Mouse (Mus musculus): ENCODE results near the gene Prima1.

The Prima1 gene

GRCm38 (mm10) chr12:103223671-103224070, 18.3 kb downstream of the Prima1 start:
- DNase-seq, result no peak

DNA sequence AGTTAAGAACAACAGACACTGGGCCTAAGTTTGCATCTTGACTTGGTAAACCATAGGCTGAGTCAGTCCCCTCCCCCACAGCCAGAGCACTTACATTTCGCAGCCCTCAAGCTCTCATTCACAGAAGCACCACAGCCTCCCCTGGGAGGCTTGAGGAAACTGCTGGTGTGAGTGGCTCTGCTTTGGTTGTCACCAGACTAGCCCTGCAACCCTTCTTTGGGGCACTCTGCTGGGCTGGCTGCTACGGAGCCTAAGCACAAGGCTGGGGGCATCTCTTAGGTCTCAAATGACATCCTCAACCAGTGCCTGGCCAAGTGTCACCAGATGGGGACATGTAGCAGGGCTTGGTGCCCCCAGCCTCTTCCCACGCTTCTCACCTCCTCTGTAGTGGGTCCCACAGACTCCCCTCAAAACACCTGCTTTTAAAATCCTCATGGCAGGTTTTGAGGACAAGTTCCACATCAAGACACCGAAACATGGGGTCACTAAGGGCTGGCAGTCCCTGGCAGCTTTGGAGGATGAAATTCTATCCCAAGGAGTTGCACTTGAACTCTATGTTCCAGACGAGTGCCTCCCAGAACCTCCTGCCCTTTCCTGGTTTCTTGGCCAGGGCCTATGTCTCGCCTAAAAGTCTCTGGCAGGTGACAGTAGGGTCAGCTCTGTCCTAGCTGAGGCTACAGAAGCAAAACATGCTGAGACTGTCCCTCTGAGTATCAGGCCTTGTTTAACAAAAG, 25.9 kb downstream of the Prima1 start:
- no peak for DNase-seq

- DNase-seq, result no peak
Observed at GRCm38 (mm10) chr12:103214797-103215196, 27.2 kb downstream of the Prima1 start.

DNA sequence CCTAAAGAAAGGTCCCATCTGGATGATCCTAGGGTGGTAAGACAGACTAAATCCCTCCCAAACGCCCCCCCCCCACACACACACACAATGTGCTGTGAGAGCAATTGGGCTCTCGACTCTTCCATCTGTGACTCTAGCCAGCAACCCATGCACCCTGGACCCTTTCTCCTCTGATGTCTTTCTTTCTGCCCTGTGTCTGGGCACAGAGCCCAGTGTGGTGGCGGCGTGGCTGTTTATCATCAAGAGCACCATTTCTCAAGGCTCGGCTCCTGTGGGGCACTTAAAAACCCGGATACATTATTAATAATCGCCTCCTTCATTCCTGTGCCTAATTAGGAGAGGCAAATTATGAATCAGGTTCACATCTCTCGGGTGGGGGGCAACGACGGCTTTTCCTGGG, 27.7 kb downstream of the Prima1 start:
- DNase-seq, result peak; percentile 35

GRCm38 (mm10) chr12:103213591-103213990, 28.4 kb downstream of the Prima1 start:
- no peak for DNase-seq

DNA sequence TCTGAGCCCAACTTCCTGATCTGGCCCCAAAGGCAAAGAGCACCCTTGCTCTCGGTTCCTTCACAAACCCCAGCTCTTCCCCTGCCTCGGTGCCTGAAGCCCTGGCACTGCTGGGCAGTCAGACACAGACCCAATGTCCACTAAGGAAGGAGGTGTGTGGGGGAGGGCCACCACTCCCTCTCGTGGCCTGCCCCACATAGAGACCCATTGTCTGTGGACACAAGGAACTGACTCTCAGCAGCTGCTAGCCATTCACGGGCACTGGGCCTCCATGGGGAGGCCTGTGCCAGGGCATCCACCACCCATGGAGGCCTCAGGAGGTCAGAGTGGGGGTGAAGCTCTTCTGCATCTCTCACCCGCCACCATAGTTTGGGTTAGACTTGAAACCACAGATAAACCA, 30.9 kb downstream of the Prima1 start:
- DNase-seq, result no peak

- DNase-seq, result no peak
Observed at GRCm38 (mm10) chr12:103209581-103209980, 32.4 kb downstream of the Prima1 start.

- DNase-seq, result no peak
Observed at GRCm38 (mm10) chr12:103205561-103205960, 36.4 kb downstream of the Prima1 start.

GRCm38 (mm10) chr12:103202592-103203544, 39.1 kb downstream of the Prima1 start:
- DNase-seq, result peak; percentile 25

DNA sequence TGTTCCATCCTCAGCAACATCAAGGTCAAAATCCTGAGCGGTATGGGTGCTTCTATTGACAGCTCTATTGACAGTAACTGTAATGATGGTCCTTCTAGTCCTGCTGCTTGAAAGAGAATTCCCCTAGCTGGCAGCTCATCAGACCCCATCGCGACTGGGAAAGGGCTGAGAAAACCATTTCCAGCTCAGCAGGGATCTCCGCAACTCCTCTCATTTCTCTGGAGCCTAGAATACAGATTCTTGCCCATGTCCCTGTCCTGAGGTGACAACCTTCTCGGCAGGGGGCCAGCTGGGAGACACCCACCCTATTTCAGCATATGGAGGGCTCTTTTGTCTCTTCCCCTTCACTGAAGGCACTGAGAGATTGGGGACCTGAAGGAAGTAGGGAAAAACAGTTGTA, 49.0 kb downstream of the Prima1 start:
- no peak for DNase-seq

GRCm38 (mm10) chr12:103189771-103190170, 52.2 kb downstream of the Prima1 start:
- DNase-seq, result peak; percentile 18

DNA sequence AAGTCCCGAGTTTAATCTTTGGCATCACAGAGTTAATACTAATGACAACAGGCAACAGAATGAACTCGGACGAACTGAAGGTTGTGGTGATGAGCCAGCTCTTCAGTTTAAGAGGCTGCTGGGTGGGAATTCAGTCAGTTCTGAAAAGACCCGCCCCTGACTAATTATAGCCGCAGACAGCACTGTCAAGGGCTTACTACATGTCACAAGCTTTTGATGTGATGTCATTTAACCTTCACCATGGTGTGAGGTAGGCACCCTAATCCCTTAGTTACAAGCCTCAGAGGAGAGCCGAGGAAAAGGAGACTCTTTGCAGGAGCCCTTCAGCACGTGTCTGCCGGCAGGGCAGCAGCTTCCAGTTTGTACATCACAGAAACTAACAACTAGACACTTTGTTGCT, 53.7 kb downstream of the Prima1 start:
- DNase-seq, result no peak

GRCm38 (mm10) chr12:103187020-103187419, 54.9 kb downstream of the Prima1 start:
- DNase-seq, result peak; percentile 27

DNA sequence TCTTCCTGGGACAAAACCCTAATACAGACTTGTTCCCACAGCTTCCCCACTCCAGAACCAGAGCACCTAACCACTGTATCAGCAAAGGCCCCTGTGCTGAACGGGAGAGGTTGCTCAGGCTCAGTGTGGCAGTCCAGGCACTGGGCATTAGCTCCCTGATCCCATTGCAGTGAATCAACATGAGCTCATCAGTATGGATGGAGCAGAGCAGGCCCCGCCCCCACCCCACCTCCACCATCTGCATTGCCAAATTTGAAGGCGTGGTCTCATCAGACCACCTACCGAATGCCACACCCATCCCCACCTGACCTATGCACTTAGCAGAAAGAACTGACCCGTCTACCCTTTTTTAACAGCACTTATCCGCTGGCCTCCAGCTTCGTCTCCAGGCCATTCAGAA, 58.9 kb downstream of the Prima1 start:
- DNase-seq, result no peak

GRCm38 (mm10) chr12:103168892-103169291, 73.1 kb downstream of the Prima1 start:
- no peak for DNase-seq

DNA sequence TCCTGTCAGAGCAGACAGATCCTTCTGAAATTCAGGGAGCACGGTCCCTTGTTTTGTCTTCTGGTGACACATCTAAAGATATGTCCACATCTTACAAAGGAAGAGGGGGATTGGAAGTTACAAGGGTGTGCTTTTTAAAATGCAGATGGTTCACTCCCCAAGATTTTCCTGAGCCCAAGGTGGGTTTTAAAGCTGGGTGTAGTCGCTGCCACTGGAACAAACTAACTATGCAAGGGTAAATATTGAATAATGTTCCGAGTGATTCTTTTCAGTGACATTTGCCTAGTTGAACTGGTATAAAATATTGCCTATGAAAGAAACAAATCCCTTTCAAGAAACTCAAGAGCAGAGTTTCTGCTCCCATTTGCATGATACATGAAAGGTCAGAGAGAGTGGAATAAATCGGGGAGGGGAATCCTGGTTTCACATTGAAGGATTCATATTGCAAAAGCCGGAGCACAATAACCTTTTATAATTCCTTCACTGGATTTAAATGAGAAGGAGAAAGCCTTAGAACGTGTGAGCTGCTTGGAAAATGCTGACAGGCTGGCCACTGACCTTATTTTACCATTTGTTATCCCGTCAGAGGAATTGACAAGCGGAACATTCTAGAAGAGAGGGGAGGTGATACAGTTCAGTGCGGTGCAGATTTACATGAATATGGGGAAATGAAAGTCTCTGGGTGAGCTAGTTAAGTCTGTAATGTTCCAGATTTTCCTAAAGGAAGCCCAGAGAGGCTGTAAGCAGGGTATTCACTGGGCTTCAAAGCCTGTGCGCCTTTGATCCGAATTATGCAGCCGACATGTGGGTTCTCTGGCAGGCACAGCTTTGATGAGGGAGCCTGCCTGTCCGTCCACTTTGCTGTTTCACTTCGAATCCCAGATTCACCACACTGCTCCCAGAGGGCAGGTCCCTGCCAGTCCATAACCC, 77.6 kb downstream of the Prima1 start:
- DNase-seq, result no peak

- DNase-seq, result no peak
Observed at GRCm38 (mm10) chr12:103163596-103163995, 78.4 kb downstream of the Prima1 start.

- DNase-seq, result peak; percentile 10
Observed at GRCm38 (mm10) chr12:103160721-103161120, 81.2 kb downstream of the Prima1 start.

DNA sequence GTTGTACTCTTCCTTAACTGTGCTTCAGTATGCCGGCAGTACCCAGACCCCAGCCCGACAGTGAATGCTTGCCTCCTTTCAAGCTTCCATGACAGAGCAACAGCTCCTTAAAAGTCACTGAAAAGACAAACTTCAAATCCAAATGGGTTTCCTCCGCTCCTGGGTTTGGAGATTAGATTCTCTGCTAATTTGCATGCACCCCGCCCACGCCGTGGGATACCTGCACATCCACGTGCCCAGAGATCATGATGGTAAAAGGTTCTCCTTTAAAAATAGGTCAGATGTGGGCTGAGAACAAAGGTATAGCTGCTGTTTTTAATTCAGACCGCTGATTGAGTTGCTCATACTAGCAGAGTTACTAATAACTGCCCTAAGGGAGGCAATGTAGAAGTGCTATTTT, 82.9 kb downstream of the Prima1 start:
- DNase-seq, result no peak

DNA sequence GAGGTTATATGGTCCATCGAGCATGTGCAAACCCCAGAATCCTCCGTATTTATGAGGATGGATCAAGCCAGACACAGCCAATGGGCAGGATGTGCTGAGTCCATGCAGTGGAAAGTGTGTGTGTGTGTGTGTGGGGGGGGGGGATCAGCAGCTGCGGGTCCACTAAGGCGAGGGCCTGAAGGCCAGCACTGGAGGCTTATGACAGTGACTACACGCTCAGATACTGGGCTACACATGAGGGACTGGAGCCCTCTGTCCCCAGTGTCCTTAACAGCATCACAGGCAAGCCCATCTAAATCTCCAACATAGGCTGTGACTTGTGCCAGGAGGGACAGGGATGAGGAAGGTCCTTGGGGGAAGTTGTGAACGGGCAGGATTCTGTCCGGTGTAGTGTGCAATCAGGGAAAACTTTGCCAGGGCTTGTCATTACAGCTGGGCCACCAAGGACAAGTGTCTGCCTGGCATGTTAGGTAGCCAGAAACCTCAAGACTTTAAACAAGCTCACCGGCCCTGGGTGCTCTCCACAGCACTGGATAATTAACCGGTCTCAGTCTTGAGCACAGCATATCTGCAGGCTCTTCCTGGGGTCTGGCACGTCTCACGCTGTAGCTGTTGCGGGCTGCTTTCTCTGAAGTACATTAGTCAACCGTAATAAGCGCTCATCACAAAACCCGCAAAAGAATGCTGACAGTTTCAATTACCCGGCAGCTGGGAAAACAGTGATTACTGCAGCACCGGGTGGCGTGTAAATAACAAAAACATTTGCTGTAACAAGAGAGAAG, 84.6 kb downstream of the Prima1 start:
- no peak for DNase-seq

- no peak for DNase-seq
Observed at GRCm38 (mm10) chr12:103155406-103155805, 86.5 kb downstream of the Prima1 start.

- DNase-seq, result no peak
Observed at GRCm38 (mm10) chr12:103154927-103155326, 87.0 kb downstream of the Prima1 start.
